Mouse (Mus musculus) heart, embryonic 16.5 days (tissue): ENCODE measurements at regions not wholly inside any gene's neighbourhood (a gene's known extent, or its start where the extent isn't known, plus 50 kb on each side); places are given as distances from the start of the nearest gene placed in this dataset.
A peak's percentile ranks its signal among the peaks of the same experiment; 100 is the strongest.

Source experiments
- ATAC-seq: fragments of 200-750 bp; cut with Nextera tagmentation; replicated peaks from 2 replicates; pipeline ENCODE4 v1.8.0; 2017; ENCODE audit warnings: moderate number of reproducible peaks; ENCODE audit not compliant: insufficient read depth, low FRiP score; ENCODE audit errors: extremely low read depth
- H3K27ac ChIP-seq: fragments of 300-500 bp; sonication (generic); 2 replicates; pipeline ENCODE4 v1.5.1; 2014; ENCODE audit warnings: mild to moderate bottlenecking, low read length, control low read depth, moderate library complexity
- H3K27me3 ChIP-seq: fragments of 300-500 bp; sonication (generic); 2 replicates; pipeline ENCODE4 v1.6.1; 2014; ENCODE audit warnings: low read length, mixed read lengths; ENCODE audit not compliant: control insufficient read depth, insufficient read depth
- H3K36me3 ChIP-seq: fragments of 300-500 bp; sonication (generic); 2 replicates; pipeline ENCODE4 v1.6.1; 2014; ENCODE audit not compliant: control insufficient read depth, insufficient read depth
- H3K4me1 ChIP-seq: fragments of 300-500 bp; sonication (generic); 2 replicates; pipeline ENCODE4 v1.6.1; 2014; ENCODE audit warnings: low read length, mixed read lengths; ENCODE audit not compliant: control insufficient read depth, insufficient read depth
- H3K4me2 ChIP-seq: fragments of 300-500 bp; sonication (generic); 2 replicates; pipeline ENCODE4 v1.6.1; 2014; ENCODE audit warnings: low read depth, mild to moderate bottlenecking, control low read depth, low read length
- H3K4me3 ChIP-seq: fragments of 300-500 bp; sonication (generic); 2 replicates; pipeline ENCODE4 v1.5.1; 2014; ENCODE audit warnings: mild to moderate bottlenecking, control low read depth, low read length
- H3K9ac ChIP-seq: fragments of 300-500 bp; sonication (generic); 2 replicates; pipeline ENCODE4 v1.6.1; 2014; ENCODE audit warnings: low read length, control low read depth
- H3K9me3 ChIP-seq: fragments of 300-500 bp; sonication (generic); replicated peaks from 2 replicates; pipeline ENCODE4 v1.6.1; 2016; ENCODE audit warnings: low read length; ENCODE audit not compliant: control insufficient read depth
- WGBS: fragments of 180-500 bp; shearing (Covaris S2); extraction: QIAGEN DNeasy Blood & Tissue Kit; methylation state at CpG from one replicate; pipeline ENCODE4 v1.1.7; 2014; 5-methylcytosine and 5-hydroxymethylcytosine counted together

GRCm38 (mm10) chr4:12538694-12539121 is 366.9 kb upstream of the Fam92a start:
- Histone ChIP-seq H3K36me3 (no peaks in the 10 kb centered on the region), H3K9ac (no peak overlapping the region), H3K27me3 (no peaks in the 10 kb centered on the region), H3K27ac (no peak overlapping the region), H3K4me3 (peak overlapping the region; percentile 21), H3K4me1 (peaks cover 7% of the 10 kb centered on the region), H3K9me3 (no peaks in the 10 kb centered on the region), H3K4me2 (peak overlapping the region; percentile 47; the same call in 1 of the 2 replicates)
- WGBS: 6% methylated on average over 4 of the region's 4 CpGs
- no peak for ATAC-seq

- Histone ChIP-seq H3K36me3 (no peaks in the 10 kb centered on the region), H3K27me3 (no peaks in the 10 kb centered on the region), H3K4me1 (peaks cover 7% of the 10 kb centered on the region), H3K9me3 (no peaks in the 10 kb centered on the region), H3K4me2 (no peak overlapping the region), H3K4me3 (no peak overlapping the region), H3K9ac (no peak overlapping the region), H3K27ac (no peak overlapping the region)
- WGBS: 70% methylated on average over 5 of the region's 5 CpGs
- ATAC-seq: no peak
Measured at GRCm38 (mm10) chr4:12538043-12538442, 366.2 kb upstream of the Fam92a start.

- no peak overlapping the region for H3K9ac ChIP-seq
- no peak overlapping the region for H3K27ac ChIP-seq
- WGBS: 38% methylated on average over 2 of the region's 2 CpGs
- H3K4me3 ChIP-seq: no peak overlapping the region
- H3K9me3 ChIP-seq: no peaks in the 10 kb centered on the region
- H3K4me1 ChIP-seq: peaks cover 7% of the 10 kb centered on the region
- no peak for ATAC-seq
- no peaks in the 10 kb centered on the region for H3K36me3 ChIP-seq
- no peak overlapping the region for H3K4me2 ChIP-seq
- H3K27me3 ChIP-seq: no peaks in the 10 kb centered on the region
Measured at GRCm38 (mm10) chr4:12534151-12534550, 362.3 kb upstream of the Fam92a start.

- no peak overlapping the region for H3K4me3 ChIP-seq
- peaks cover 4% of the 10 kb centered on the region; the same call in 1 of the 2 replicates for H3K4me1 ChIP-seq
- H3K4me2 ChIP-seq: no peak overlapping the region
- H3K9me3 ChIP-seq: no peaks in the 10 kb centered on the region
- no peak for ATAC-seq
- H3K36me3 ChIP-seq: no peaks in the 10 kb centered on the region
- H3K27ac ChIP-seq: no peak overlapping the region
- no peak overlapping the region for H3K9ac ChIP-seq
- 50% methylated on average over 4 of the region's 4 CpGs for WGBS
- H3K27me3 ChIP-seq: no peaks in the 10 kb centered on the region
Measured at GRCm38 (mm10) chr4:12532961-12533360, 361.1 kb upstream of the Fam92a start.

- no peak for ATAC-seq
- H3K9me3 ChIP-seq: no peaks in the 10 kb centered on the region
- no peak overlapping the region for H3K4me3 ChIP-seq
- no peaks in the 10 kb centered on the region for H3K4me1 ChIP-seq
- H3K27ac ChIP-seq: no peak overlapping the region
- H3K27me3 ChIP-seq: no peaks in the 10 kb centered on the region
- H3K9ac ChIP-seq: no peak overlapping the region
- H3K4me2 ChIP-seq: no peak overlapping the region
- WGBS: 61% methylated on average over 7 of the region's 7 CpGs
- no peaks in the 10 kb centered on the region for H3K36me3 ChIP-seq
Measured at GRCm38 (mm10) chr4:12522358-12522757, 350.5 kb upstream of the Fam92a start.

- no peak for ATAC-seq
- no peak overlapping the region for H3K4me2 ChIP-seq
- 83% methylated on average over 7 of the region's 7 CpGs for WGBS
- H3K4me1 ChIP-seq: no peaks in the 10 kb centered on the region
- no peak overlapping the region for H3K4me3 ChIP-seq
- no peaks in the 10 kb centered on the region for H3K27me3 ChIP-seq
- H3K36me3 ChIP-seq: no peaks in the 10 kb centered on the region
- no peak overlapping the region for H3K9ac ChIP-seq
- no peaks in the 10 kb centered on the region for H3K9me3 ChIP-seq
- no peak overlapping the region for H3K27ac ChIP-seq
Measured at GRCm38 (mm10) chr4:12521246-12521645, 349.4 kb upstream of the Fam92a start.

GRCm38 (mm10) chr4:12516497-12516896 is 344.7 kb upstream of the Fam92a start:
- 81% methylated on average over 10 of the region's 10 CpGs for WGBS
- Histone ChIP-seq H3K27ac (no peak overlapping the region), H3K4me2 (no peak overlapping the region), H3K4me1 (peaks cover 5% of the 10 kb centered on the region), H3K27me3 (no peaks in the 10 kb centered on the region), H3K36me3 (no peaks in the 10 kb centered on the region), H3K9me3 (no peaks in the 10 kb centered on the region), H3K9ac (no peak overlapping the region), H3K4me3 (no peak overlapping the region)
- no peak for ATAC-seq

- no peak overlapping the region for H3K9ac ChIP-seq
- H3K27me3 ChIP-seq: no peaks in the 10 kb centered on the region
- no peak overlapping the region for H3K4me3 ChIP-seq
- H3K27ac ChIP-seq: peak overlapping the region; percentile 51
- no peaks in the 10 kb centered on the region for H3K36me3 ChIP-seq
- H3K4me2 ChIP-seq: no peak overlapping the region
- 31% methylated on average over 10 of the region's 10 CpGs for WGBS
- H3K4me1 ChIP-seq: peaks cover 10% of the 10 kb centered on the region
- no peaks in the 10 kb centered on the region for H3K9me3 ChIP-seq
- peak; percentile 70 for ATAC-seq
Measured at GRCm38 (mm10) chr4:12511656-12512385, 340.0 kb upstream of the Fam92a start.

- Histone ChIP-seq H3K9me3 (no peaks in the 10 kb centered on the region), H3K9ac (no peak overlapping the region), H3K36me3 (no peaks in the 10 kb centered on the region), H3K27me3 (no peaks in the 10 kb centered on the region), H3K4me1 (peaks cover 20% of the 10 kb centered on the region), H3K4me3 (no peak overlapping the region), H3K27ac (peak overlapping the region; percentile 13; the same call in 1 of the 2 replicates), H3K4me2 (peak overlapping the region; percentile 17; the same call in 1 of the 2 replicates)
- WGBS: 29% methylated on average over 8 of the region's 8 CpGs
- peak; percentile 89 for ATAC-seq
Measured at GRCm38 (mm10) chr4:12506851-12507551, 335.2 kb upstream of the Fam92a start.
